Mouse (Mus musculus): Measurements from ENCODE around the gene Vmn2r59. TPM values are rescaled to one million over a fixed set of nuclear protein-coding genes. Genes with fewer than 3 reads are reported as not detected.
"Not testable (repeated sequence)": the region's sequence is repeated elsewhere in the genome, so short reads cannot be mapped to it uniquely, and the experiment has no call there.

Vmn2r59 gene
- not detected for total RNA-seq (2022)

GRCm38 (mm10) chr7:42058923-42059322, at the start of gene Vmn2r59:
Vmn2r59 (minus strand) TSS chr7:42059023.
- DNase-seq (ENCODE audit: low spot score in 2 of 2), result no peak

DNA sequence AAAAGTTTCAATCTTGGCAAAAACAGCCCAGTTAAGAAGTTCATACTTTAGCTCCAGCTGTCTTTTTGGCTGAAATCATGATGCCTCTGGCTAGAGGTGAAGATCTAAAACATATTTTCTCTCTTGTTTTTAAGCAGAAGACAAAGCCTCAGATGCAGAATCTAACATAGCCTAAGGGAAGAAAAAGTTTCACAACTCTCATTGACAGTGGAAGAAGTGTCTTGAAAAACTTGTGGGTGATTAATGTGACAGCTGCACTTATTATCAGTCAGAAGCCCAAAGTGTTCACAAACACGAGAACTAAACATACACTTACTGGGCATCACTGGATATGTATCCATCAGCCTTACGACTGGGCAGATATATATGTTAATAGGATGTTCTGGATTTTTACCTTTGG, 48.6 kb upstream of the Vmn2r59 start, which contains the start of gene Vmn2r60:
Gene Vmn2r60, plus strand, starts transcription at position 301 of the 400 bp plus-strand sequence.
- no peak for DNase-seq (ENCODE audit: low spot score in 2 of 2)

GRCm38 (mm10) chr7:42107061-42107460, 48.2 kb upstream of the Vmn2r59 start:
- not testable (repeated sequence) for DNase-seq (ENCODE audit: low spot score in 2 of 2)

Other genes with a start within 250 kb of the Vmn2r59 start
- not detected for gene Vmn2r58, start 186.3 kb downstream of the Vmn2r59 start, total RNA-seq (2022)
- under 1 TPM; 0.06 to 0.18 (median 0.12) TPM for gene Vmn2r60, start 48.7 kb upstream of the Vmn2r59 start, total RNA-seq (2022)
- not detected for gene Vmn2r61, start 201.0 kb upstream of the Vmn2r59 start, total RNA-seq (2022)

Data from layer of hippocampus, adult 8-10 months (tissue).